ENCODE assay signal across 24 mouse cellular contexts in genomic region chr4:57585281-57585800, GRCm38 (mm10). TPM values are rescaled to one million over a fixed set of nuclear protein-coding genes. Genes with fewer than 3 reads are reported as not detected.
DNase-seq lines count a peak whose midpoint lies in the region; ATAC-seq and TF ChIP-seq lines count a peak whose summit lies in the region.
"Had no signal": no experiment of that assay in that cellular context is flagged by ENCODE, and none has a peak within 500 bp of the region (broad histone marks: within the 10 kb centered on the region; RNA-seq: fewer than 3 reads in every experiment).

No protein-coding gene starts in this region.

- no peaks in the 10 kb centered on the region for H3K27me3 ChIP-seq in heart, embryonic 10.5 days (ENCODE audit: insufficient read depth, poor library complexity, severe bottlenecking)
- H3K27me3 ChIP-seq: embryonic facial prominence, embryonic 15.5 days; forebrain, embryonic 15.5 days; hindbrain, embryonic 15.5 days; liver, embryonic 15.5 days; midbrain, embryonic 13.5 days had no signal

- peaks cover 77% of the 10 kb centered on the region for H3K4me1 ChIP-seq in heart, embryonic 10.5 days
- H3K4me1 ChIP-seq in lung, adult 2 months (ENCODE audit: control insufficient read depth, insufficient read depth, low read length): no peaks in the 10 kb centered on the region; the same call in 1 of the 2 replicates
- H3K4me1 ChIP-seq: embryonic facial prominence, embryonic 15.5 days; forebrain, embryonic 15.5 days; hindbrain, embryonic 15.5 days; liver, embryonic 15.5 days; midbrain, embryonic 13.5 days had no signal

- DNase-seq in adrenal gland, adult 2 months: peak; percentile 57
- DNase-seq in adrenal gland, postnatal 36 days: no peak
- no peak for DNase-seq in heart, embryonic 10.5 days (ENCODE audit: low spot score)
- DNase-seq in heart, postnatal 14 days: no peak
- DNase-seq in lung, postnatal 25 days (ENCODE audit: low spot score): peak; percentile 19
- DNase-seq in lung, adult 2 months: no peak
- DNase-seq: cerebellum, adult 8-10 months; gastrocnemius, postnatal 10 days; kidney, adult 2 months; layer of hippocampus, adult 9-11 months; lung, postnatal 14 days; thymus, adult 18-20 months; thymus, postnatal 36 days had no signal

- 77% methylated on average over 6 of the region's 6 CpGs for WGBS in heart, embryonic 10.5 days
- WGBS in lung, adult 2 months: 73% methylated on average over 6 of the region's 6 CpGs

- no peak for TF ChIP-seq CTCF in lung, adult 2 months (IDR thresholded peaks at IDR 0.05; ENCODE audit: insufficient read depth, low read length)

- H3K27ac ChIP-seq in heart, embryonic 10.5 days: peak overlapping the region; percentile 53
- H3K27ac ChIP-seq: embryonic facial prominence, embryonic 15.5 days; forebrain, embryonic 15.5 days; hindbrain, embryonic 15.5 days; liver, embryonic 15.5 days; midbrain, embryonic 13.5 days had no signal

- no peak for TF ChIP-seq POLR2A in lung, adult 2 months (IDR thresholded peaks at IDR 0.05; ENCODE audit: borderline replicate concordance, extremely low read depth, low read depth, low read length)

- peaks cover 14% of the 10 kb centered on the region for H3K36me3 ChIP-seq in heart, embryonic 10.5 days
- H3K36me3 ChIP-seq: embryonic facial prominence, embryonic 15.5 days; forebrain, embryonic 15.5 days; hindbrain, embryonic 15.5 days; liver, embryonic 15.5 days; midbrain, embryonic 13.5 days had no signal

- no peaks in the 10 kb centered on the region for H3K9me3 ChIP-seq in heart, embryonic 10.5 days
- H3K9me3 ChIP-seq: embryonic facial prominence, embryonic 15.5 days; forebrain, embryonic 15.5 days; hindbrain, embryonic 15.5 days; liver, embryonic 15.5 days; midbrain, embryonic 13.5 days had no signal

- no peak overlapping the region; the same call in 1 of the 2 replicates for H3K4me3 ChIP-seq in heart, embryonic 10.5 days
- no peak overlapping the region for H3K4me3 ChIP-seq in lung, adult 2 months (replicated peaks; ENCODE audit: extremely low read depth, low read depth, low read length)
- H3K4me3 ChIP-seq: embryonic facial prominence, embryonic 15.5 days; forebrain, embryonic 15.5 days; hindbrain, embryonic 15.5 days; liver, embryonic 15.5 days; megakaryocyte, embryonic 14.5 days; midbrain, embryonic 13.5 days had no signal

- ATAC-seq in erythroblast, adult 5-6 weeks (replicated peaks; ENCODE audit: low FRiP score, poor library complexity, severe bottlenecking): no peak
- ATAC-seq: forebrain, embryonic 15.5 days; midbrain, embryonic 13.5 days had no signal

- intact Hi-C loops in heart, postnatal 14 days (cut with DNase I): no loop called here

RNA-seq across cellular contexts. Expression of gene Pakap, which starts 17.4 kb away (rescaled TPM):
- 10 to 100 TPM; 34.9 to 68.3 TPM for total RNA-seq in adrenal gland, adult 2 months (2021)
- 6.0 and 8.9 TPM in 2 replicates for polyA plus RNA-seq in adrenal gland, adult 2 months (2012; rRNA removed)
- 100 to 1,000 TPM in 1 of 2 experiments, 10 to 100 TPM in 1; 40.6 to 108 TPM for total RNA-seq in adrenal gland, postnatal 36 days (2021)
- 53.0 and 72.5 TPM in 2 replicates for polyA plus RNA-seq in heart, embryonic 10.5 days (2016; fragmentation: Nextera tagmentation; extraction: Ambion mirVana)
- 10 to 100 TPM; 40.0 to 46.5 TPM for total RNA-seq in heart, postnatal 14 days (2021)
- 1.6 and 2.7 TPM in 2 replicates for polyA plus RNA-seq in lung, adult 2 months (2012; rRNA removed)
- total RNA-seq in erythroblast, adult 5-6 weeks (2015; ENCODE audit: low replicate concordance): not detected in 2 replicates
- total RNA-seq in erythroblast, adult 5-6 weeks (2017; ENCODE audit: low replicate concordance): not detected in 2 replicates
- total RNA-seq: common myeloid progenitor, adult 5-6 weeks; hematopoietic stem cell, adult 5-6 weeks; monocyte, adult 5-6 weeks; neutrophil, adult 5-6 weeks had no signal

Comparison
In these comparisons a context has a peak if more than half of its experiments do, and no peak if none do; other contexts are left out.
1. DNase-seq: peak in adrenal gland, adult 2 months (single experiment) and lung, postnatal 25 days (single experiment); none in adrenal gland, postnatal 36 days (0 of 2), heart, embryonic 10.5 days (single experiment), heart, postnatal 14 days (0 of 2) and lung, adult 2 months (single experiment).
2. RNA of gene Pakap, which starts 17.4 kb away (total RNA-seq): 40.6 to 108 TPM in adrenal gland, postnatal 36 days, 34.9 to 68.3 TPM in adrenal gland, adult 2 months and 40.0 to 46.5 TPM in heart, postnatal 14 days; not detected in erythroblast, adult 5-6 weeks; every median in the first group is over 10 times any median in the second.